Mouse (Mus musculus) cerebellum, adult (tissue): ENCODE results near the gene Kif2b.

ENCODE experiments used
- ATAC-seq: cut with Nextera tagmentation; 2 replicates; pipeline ENCODE4 v1.9.2; 2017; ENCODE audit warnings: mild to moderate bottlenecking, moderate library complexity, mixed read lengths; ENCODE audit not compliant: insufficient number of reproducible peaks, low FRiP score, low TSS enrichment

Gene Kif2b

GRCm38 (mm10) chr11:91577317-91577716 is at the start of gene Kif2b:
Gene Kif2b (minus strand): TSS chr11:91577558.
- no peak for ATAC-seq

GRCm38 (mm10) chr11:91593088-91593487 is 15.7 kb upstream of the Kif2b start:
- ATAC-seq: no peak

- no peak for ATAC-seq
These were observed 502 bp downstream of the Kif2b start for GRCm38 (mm10) chr11:91576856-91577255.

GRCm38 (mm10) chr11:91575406-91575805 is 2.0 kb downstream of the Kif2b start:
- no peak for ATAC-seq

- ATAC-seq: no peak
These were observed 2.9 kb downstream of the Kif2b start for GRCm38 (mm10) chr11:91574477-91574876.

GRCm38 (mm10) chr11:91530737-91531136 is 46.6 kb downstream of the Kif2b start:
- ATAC-seq: no peak
